Comparison of ENCODE assay signal across 12 mouse cellular contexts in the genomic region with DNA sequence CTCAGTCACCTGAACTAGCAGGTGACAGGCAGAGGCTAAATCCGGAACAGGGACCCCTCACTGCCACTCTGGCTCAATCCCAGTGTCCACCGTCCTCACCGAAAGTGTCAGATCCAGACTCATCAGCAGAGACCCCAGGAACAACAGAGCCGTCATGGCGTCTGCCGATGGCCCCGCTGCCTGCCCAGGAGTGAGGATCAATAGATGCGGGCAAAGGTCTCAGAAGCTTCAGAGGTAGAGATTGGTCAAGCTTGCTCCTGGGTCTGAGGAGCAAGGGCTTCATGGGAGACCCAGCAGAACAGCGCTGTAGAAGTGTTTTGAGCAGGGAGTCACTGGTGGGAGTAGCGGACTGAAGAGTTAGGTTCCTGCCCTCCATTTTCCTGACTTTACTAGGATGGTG. TPM values are rescaled to one million over a fixed set of nuclear protein-coding genes. Genes with fewer than 3 reads are reported as not detected.
"Had no signal": no experiment of that assay in that cellular context is flagged by ENCODE, and none has a peak within 500 bp of the region (broad histone marks: within the 10 kb centered on the region; RNA-seq: fewer than 3 reads in every experiment).

A gene (minus strand): TSS at position 181 of the 400 bp plus-strand sequence.

- DNase-seq: kidney, adult 2 months; kidney, postnatal 36 days; layer of hippocampus, adult 9-11 months; layer of hippocampus, postnatal 36 days; lung, adult 2 months; lung, postnatal 36 days; thymus, postnatal 4 days had no signal

- ATAC-seq: lung, postnatal 0 days; midbrain, embryonic 13.5 days had no signal

- H3K9me3 ChIP-seq: limb, embryonic 12.5 days; midbrain, embryonic 13.5 days had no signal

- H3K4me3 ChIP-seq: limb, embryonic 12.5 days; midbrain, embryonic 13.5 days had no signal

- H3K4me1 ChIP-seq: midbrain, embryonic 13.5 days had no signal

- H3K4me2 ChIP-seq: limb, embryonic 12.5 days; midbrain, embryonic 13.5 days had no signal

- H3K9ac ChIP-seq: limb, embryonic 12.5 days; midbrain, embryonic 13.5 days had no signal

- H3K36me3 ChIP-seq: limb, embryonic 12.5 days; midbrain, embryonic 13.5 days had no signal

- H3K27ac ChIP-seq: limb, embryonic 12.5 days; midbrain, embryonic 13.5 days; stomach, postnatal 0 days had no signal

RNA-seq across cellular contexts. Expression of the gene that starts here (rescaled TPM):
- polyA plus RNA-seq: limb, embryonic 12.5 days; lung, postnatal 0 days; midbrain, embryonic 13.5 days; neural tube, embryonic 14.5 days had no signal
